Mouse (Mus musculus): ENCODE measurements at regions not wholly inside any gene's neighbourhood (a gene's known extent, or its start where the extent isn't known, plus 50 kb on each side); places are given as distances from the start of the nearest gene placed in this dataset.
A peak's percentile ranks its signal among the peaks of the same experiment; 100 is the strongest.
"Not testable (repeated sequence)": the region's sequence is repeated elsewhere in the genome, so short reads cannot be mapped to it uniquely, and the experiment has no call there.

DNA sequence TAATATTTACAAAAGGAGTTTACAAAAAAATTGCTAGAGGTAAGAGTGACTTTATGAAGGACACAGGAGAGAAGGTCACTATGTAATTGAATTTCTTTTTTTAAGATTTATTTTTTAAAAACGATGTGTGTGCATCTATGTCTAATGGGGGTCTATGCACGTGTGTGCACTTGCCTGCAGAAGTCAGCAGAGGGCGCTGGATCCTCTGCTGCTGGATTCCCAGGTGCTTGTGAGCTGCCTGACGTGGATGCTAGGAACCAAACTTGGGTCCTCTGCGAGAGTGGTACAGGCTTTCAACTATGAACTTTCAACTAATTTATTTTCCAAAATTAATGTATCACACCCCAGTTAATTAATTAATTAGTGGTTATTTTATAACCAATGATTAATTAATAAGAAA is 85.0 kb downstream of the Glrx3 start:
- DNase-seq (ENCODE audit: low read depth) = no peak
- TF ChIP-seq POLR2A (IDR thresholded peaks at IDR 0.05; ENCODE audit: borderline replicate concordance, extremely low read depth, insufficient read depth, insufficient read length, poor library complexity, severe bottlenecking) = no peak
- peak; percentile 31; the same call in 1 of the 2 replicates for TF ChIP-seq CTCF (IDR thresholded peaks at IDR 0.05; ENCODE audit: borderline replicate concordance, extremely low read depth, insufficient read depth, insufficient read length)

GRCm38 (mm10) chr7:137533476-137533875 is 96.1 kb downstream of the Glrx3 start:
- TF ChIP-seq POLR2A (IDR thresholded peaks at IDR 0.05; ENCODE audit: borderline replicate concordance, extremely low read depth, insufficient read depth, insufficient read length, poor library complexity, severe bottlenecking) (no peak), CTCF (IDR thresholded peaks at IDR 0.05; ENCODE audit: borderline replicate concordance, extremely low read depth, insufficient read depth, insufficient read length) (no peak)
- DNase-seq (ENCODE audit: low read depth) = no peak

- peak; percentile 79 for DNase-seq (ENCODE audit: low read depth)
Measured at GRCm38 (mm10) chr7:137549991-137550390, 112.6 kb downstream of the Glrx3 start.

GRCm38 (mm10) chr7:137552551-137553198 is 115.3 kb downstream of the Glrx3 start:
- DNase-seq (ENCODE audit: low read depth) = peak; percentile 7
- TF ChIP-seq CTCF (IDR thresholded peaks at IDR 0.05; ENCODE audit: borderline replicate concordance, extremely low read depth, insufficient read depth, insufficient read length) (no peak), POLR2A (IDR thresholded peaks at IDR 0.05; ENCODE audit: borderline replicate concordance, extremely low read depth, insufficient read depth, insufficient read length, poor library complexity, severe bottlenecking) (no peak)

More at GRCm38 (mm10) chr7:137549991-137550390, 112.6 kb downstream of the Glrx3 start:
- TF ChIP-seq POLR2A (IDR thresholded peaks at IDR 0.05; ENCODE audit: borderline replicate concordance, extremely low read depth, insufficient read depth, insufficient read length, poor library complexity, severe bottlenecking) = no peak
- TF ChIP-seq CTCF (IDR thresholded peaks at IDR 0.05; ENCODE audit: borderline replicate concordance, extremely low read depth, insufficient read depth, insufficient read length) = peak; percentile 23; the same call in 1 of the 2 replicates

GRCm38 (mm10) chr7:137555481-137555880 is 118.1 kb downstream of the Glrx3 start:
- peak; percentile 37 for DNase-seq (ENCODE audit: low read depth)
- TF ChIP-seq CTCF (IDR thresholded peaks at IDR 0.05; ENCODE audit: borderline replicate concordance, extremely low read depth, insufficient read depth, insufficient read length) (no peak), POLR2A (IDR thresholded peaks at IDR 0.05; ENCODE audit: borderline replicate concordance, extremely low read depth, insufficient read depth, insufficient read length, poor library complexity, severe bottlenecking) (no peak)

- DNase-seq (ENCODE audit: low read depth) = no peak
- no peak for TF ChIP-seq POLR2A (IDR thresholded peaks at IDR 0.05; ENCODE audit: borderline replicate concordance, extremely low read depth, insufficient read depth, insufficient read length, poor library complexity, severe bottlenecking)
- no peak for TF ChIP-seq CTCF (IDR thresholded peaks at IDR 0.05; ENCODE audit: borderline replicate concordance, extremely low read depth, insufficient read depth, insufficient read length)
Measured at GRCm38 (mm10) chr7:137557439-137557838, 120.0 kb downstream of the Glrx3 start.

- DNase-seq (ENCODE audit: low read depth) = no peak
- TF ChIP-seq POLR2A (IDR thresholded peaks at IDR 0.05; ENCODE audit: borderline replicate concordance, extremely low read depth, insufficient read depth, insufficient read length, poor library complexity, severe bottlenecking) (no peak), CTCF (IDR thresholded peaks at IDR 0.05; ENCODE audit: borderline replicate concordance, extremely low read depth, insufficient read depth, insufficient read length) (no peak)
Measured at GRCm38 (mm10) chr7:137558871-137559270, 121.5 kb downstream of the Glrx3 start.

- DNase-seq (ENCODE audit: low read depth) = no peak
- TF ChIP-seq POLR2A (IDR thresholded peaks at IDR 0.05; ENCODE audit: borderline replicate concordance, extremely low read depth, insufficient read depth, insufficient read length, poor library complexity, severe bottlenecking) = no peak
- TF ChIP-seq CTCF (IDR thresholded peaks at IDR 0.05; ENCODE audit: borderline replicate concordance, extremely low read depth, insufficient read depth, insufficient read length) = no peak
Measured at GRCm38 (mm10) chr7:137570199-137570598, 132.8 kb downstream of the Glrx3 start.

- TF ChIP-seq CTCF (IDR thresholded peaks at IDR 0.05; ENCODE audit: borderline replicate concordance, extremely low read depth, insufficient read depth, insufficient read length) (no peak), POLR2A (IDR thresholded peaks at IDR 0.05; ENCODE audit: borderline replicate concordance, extremely low read depth, insufficient read depth, insufficient read length, poor library complexity, severe bottlenecking) (no peak)
- no peak for DNase-seq (ENCODE audit: low read depth)
Measured at GRCm38 (mm10) chr7:137575491-137575890, 138.1 kb downstream of the Glrx3 start.

DNA sequence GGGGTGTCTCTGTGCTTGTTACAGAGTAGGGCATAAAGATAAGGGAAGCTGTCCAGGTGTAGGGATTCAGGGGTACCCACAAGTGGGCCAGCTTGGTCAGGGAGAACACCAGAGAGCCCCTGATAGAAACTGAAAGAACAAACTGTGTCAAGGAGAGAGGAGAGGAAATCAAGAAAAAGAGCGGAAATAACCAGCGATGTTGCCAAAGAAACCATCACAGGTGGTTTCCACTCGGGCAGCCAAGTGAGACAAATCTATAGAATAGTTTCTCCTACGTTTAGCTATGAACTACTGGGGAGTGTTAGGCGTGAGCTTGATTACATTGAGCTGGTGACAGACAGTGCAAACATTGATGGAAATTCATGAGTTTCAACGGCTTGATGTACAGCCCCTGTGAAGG is 138.8 kb downstream of the Glrx3 start:
- no peak for DNase-seq (ENCODE audit: low read depth)
- TF ChIP-seq POLR2A (IDR thresholded peaks at IDR 0.05; ENCODE audit: borderline replicate concordance, extremely low read depth, insufficient read depth, insufficient read length, poor library complexity, severe bottlenecking) (no peak), CTCF (IDR thresholded peaks at IDR 0.05; ENCODE audit: borderline replicate concordance, extremely low read depth, insufficient read depth, insufficient read length) (no peak)

- DNase-seq (ENCODE audit: low read depth) = no peak
- no peak for TF ChIP-seq POLR2A (IDR thresholded peaks at IDR 0.05; ENCODE audit: borderline replicate concordance, extremely low read depth, insufficient read depth, insufficient read length, poor library complexity, severe bottlenecking)
- no peak for TF ChIP-seq CTCF (IDR thresholded peaks at IDR 0.05; ENCODE audit: borderline replicate concordance, extremely low read depth, insufficient read depth, insufficient read length)
Measured at GRCm38 (mm10) chr7:137583556-137583955, 146.1 kb downstream of the Glrx3 start.

GRCm38 (mm10) chr7:137584916-137585315 is 147.5 kb downstream of the Glrx3 start:
- not testable (repeated sequence) for DNase-seq (ENCODE audit: low read depth)

Measured in brain, embryonic 14.5 days (tissue).